Mouse (Mus musculus) embryo, embryonic 9.5 days (tissue): ENCODE data around the gene Npr1.

Source experiments
- DNase-seq: peaks from one replicate; pipeline ENCODE4 v3.0.0-alpha.2; 2017; ENCODE audit errors: extremely low spot score

Npr1 gene

DNA sequence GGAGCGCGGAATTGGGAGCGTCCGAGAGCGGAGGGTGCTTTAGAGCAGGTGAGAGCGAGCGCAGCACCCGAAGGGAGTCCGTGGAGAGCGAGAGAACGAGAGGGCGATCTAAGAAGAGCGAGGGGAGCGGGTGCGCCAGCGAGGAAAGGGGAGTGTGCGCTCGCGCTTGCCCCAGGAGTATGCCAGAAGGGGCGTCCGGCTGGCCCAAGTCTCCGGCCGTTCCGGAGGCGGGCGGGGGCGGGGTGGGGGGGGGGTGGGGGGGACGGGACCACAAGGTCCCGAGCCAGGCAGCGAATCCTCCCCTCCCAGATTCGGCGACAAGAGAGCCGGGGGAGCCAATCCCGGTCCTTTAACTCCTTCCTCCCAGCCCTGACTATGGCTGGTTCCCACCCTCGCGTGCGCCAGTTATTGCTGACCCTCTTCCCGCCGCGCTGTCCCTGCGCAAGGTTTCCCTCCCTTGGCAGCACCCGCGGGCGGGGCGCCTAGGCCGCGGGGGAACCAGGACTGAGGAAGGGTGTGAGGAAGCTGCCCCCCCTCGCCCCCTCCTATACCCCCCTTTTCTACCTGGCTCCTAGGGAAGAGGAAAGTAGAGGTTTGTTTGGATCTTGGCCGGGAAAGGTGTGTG is at the start of gene Npr1:
Gene Npr1 (minus strand): TSS at position 181 of the 625 bp plus-strand sequence.
- peak; percentile 58 for DNase-seq

DNA sequence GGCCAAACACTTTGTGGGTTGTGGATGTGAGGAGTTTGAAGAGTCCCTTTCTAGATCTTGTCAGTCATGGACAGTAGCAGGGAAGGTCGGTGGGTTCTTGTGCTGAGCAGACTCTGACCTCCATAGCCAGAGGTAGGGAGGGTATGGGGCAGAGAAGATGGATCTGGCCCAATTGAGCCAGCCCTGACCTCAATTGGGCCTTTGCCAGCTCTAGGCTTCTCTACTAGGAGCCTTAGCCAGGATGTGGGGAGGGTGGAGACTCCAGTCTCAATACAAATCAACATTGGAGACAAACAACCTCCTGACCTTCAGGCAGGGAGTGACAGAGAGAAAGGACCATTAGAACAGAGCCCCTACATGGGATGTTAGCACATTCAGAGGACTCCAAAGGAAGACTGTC is 49.6 kb upstream of the Npr1 start:
- no peak for DNase-seq

DNA sequence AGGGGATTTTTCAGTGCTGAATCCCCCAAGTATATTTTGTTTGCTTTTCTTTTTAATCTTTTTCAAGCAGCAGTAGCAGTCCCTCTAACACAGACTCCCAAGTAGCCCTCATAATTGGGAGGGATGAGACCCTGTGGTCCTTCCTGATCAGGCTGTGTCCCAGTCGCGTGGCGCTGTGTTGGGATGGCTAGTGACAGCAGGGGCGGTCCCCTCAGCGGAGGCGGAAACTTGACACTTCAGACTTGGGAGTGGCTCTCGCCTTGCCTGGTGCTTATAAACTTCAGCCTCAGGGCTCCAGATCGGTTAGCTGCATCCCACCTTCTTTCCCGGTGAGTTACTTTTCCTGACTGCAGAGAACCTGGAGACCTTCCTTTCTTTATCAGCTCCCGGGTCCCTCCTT is 49.0 kb upstream of the Npr1 start:
- DNase-seq = peak; percentile 73

DNA sequence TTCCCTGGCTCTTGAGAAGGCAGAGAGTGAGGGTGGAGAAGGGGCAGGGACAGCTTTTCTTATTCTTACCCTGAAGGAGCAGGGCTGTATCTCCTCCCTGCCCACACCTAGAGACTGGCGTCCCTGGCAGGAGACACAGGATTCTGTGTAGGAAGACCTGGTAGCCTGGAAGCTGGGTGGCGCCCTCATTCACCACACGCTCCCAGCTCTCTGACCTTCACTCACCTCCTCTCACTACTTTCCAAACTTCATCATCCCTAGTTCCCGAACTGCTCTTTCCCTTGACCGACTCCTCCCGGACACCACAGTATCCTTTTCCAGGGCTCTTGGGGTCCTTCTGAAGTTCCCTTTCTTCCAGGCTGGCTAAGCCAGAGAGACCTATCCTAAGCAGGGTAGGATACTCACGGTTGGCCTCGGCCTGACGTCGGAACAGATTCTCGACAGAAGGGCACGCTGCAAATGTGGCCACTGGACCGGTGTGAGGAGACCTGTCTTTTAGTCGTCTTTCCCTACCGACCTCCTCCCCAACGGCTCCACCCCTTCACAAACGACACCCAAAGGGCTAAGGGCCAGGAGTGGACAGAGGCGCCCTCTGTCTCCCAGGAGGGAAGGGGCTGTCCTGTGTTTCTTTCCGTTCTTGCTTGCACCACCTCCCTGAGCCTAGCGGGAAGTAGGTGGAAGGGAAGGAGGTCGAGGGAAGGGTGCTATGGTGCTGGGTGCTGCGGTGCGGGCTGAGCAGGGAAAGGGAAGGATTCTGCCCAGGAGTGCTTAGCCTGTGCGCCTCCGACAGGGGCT is 48.3 kb upstream of the Npr1 start, which contains the start of the genes S100a1 and S100a13:
Gene S100a1 (minus strand): TSS at position 597 of the 795 bp plus-strand sequence.
Gene S100a13 (plus strand): TSS at position 640 of the 795 bp plus-strand sequence.
- peak; percentile 53 for DNase-seq

DNA sequence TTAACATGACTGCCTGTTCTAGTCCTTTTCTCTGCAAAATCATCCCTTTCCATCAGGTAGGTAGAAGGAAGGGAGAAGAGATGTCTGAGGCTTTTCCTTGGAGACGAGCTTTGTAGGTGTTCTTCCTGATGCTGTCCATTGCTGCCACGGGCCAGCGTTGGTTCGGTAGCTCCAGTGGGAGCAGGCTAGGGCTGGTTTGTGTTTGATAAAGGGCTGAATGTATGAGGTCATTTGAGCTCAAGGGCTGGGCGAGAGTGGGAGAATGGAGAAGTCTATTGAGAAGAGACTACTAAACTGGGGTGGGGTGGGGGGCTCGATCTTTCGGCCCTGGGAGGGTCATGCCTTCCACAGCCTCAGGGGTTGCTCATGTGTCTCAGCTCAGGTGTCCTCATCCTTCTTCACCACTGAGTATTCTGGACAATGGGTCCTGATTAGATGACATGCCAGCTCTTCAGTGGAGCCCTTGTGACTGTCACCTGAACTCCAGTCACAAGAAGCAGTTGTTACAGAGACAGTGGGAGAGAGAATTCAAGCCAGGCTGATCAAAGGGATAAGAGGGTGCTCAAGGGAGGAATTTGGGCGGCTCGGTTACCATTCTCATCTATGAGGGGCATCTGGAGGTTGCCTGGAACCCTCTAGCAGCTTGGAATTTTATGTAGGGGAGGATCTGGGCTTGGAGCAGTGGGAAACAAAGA is 47.4 kb upstream of the Npr1 start:
- DNase-seq = no peak

DNA sequence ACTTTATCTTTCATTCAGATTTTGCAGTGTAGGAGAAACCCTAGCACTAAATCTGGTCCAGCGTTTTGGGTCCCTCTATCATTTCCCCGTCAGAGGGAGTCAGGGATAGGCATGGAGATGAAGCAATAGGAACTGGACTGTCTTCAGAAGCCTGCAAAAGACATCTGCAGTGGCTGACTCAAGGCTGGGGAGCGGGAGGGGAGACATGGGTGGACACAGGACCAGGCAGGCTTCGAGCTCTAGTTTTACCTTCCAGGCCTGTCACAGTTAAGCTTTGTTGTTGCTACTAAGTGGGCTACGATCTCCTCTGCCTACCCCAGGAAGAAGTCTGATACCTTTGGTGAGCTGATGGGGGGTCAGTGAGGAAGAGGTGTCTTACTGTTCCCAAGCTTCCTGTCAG is 46.6 kb upstream of the Npr1 start:
- DNase-seq = no peak

DNA sequence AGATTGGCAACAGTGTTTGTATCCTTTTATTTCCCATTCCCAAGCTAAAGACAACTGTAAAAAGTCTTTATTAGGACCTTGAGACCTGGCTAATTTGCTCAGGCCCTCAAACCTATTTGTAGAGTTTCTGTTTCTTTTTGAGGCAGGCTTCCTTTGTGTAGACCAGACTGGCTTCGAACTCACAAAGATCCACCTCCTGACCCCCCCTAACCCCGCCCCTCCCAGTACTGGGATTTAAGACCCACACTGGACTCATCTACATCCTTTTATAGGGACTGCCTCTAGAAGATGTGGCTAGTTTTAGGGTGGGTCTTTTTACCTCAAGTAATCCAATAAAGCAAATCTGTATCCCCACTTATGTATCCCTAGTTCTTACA is 44.1 kb upstream of the Npr1 start:
- DNase-seq = no peak

DNA sequence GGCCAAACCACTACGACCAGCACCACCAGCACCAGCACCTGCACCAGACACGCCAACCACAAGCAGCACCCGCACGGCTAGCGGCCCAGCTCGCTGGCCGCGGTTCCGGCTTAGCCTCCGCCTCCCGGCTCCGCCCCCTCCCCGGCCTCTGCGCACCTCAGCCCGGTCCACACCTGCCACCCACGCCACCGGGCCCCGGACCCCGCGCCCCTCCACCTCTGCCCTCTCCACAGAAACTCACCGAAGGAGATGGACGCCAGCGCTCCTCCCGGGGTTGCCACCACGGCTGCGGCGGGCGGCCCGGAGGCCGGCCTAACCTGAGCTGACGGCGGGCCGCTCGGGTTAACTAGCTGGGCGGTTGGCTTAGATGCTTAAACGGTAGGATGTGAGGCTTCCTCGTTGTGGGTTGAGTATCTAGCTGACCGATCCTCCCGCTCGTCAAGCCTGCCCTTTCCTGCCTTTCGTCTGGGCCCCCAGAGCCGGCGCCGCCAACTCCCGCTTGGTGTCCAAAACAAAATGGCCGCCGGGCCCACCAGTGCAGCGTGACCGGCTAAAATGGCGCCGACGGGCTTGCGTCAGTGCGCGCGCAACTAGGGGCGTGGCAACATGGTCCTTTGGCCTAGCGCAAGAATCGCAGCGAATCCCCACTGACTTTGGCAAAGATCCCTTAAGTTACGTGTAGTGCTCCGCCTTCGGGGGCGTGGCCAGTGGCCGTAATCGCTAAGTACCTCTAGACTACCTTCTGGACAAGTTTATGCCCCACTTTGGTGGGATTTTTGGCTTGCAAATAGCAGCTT is 43.5 kb upstream of the Npr1 start, which contains the start of gene Chtop:
Gene Chtop (minus strand): TSS at position 549 of the 797 bp plus-strand sequence.
- peak; percentile 98 for DNase-seq

DNA sequence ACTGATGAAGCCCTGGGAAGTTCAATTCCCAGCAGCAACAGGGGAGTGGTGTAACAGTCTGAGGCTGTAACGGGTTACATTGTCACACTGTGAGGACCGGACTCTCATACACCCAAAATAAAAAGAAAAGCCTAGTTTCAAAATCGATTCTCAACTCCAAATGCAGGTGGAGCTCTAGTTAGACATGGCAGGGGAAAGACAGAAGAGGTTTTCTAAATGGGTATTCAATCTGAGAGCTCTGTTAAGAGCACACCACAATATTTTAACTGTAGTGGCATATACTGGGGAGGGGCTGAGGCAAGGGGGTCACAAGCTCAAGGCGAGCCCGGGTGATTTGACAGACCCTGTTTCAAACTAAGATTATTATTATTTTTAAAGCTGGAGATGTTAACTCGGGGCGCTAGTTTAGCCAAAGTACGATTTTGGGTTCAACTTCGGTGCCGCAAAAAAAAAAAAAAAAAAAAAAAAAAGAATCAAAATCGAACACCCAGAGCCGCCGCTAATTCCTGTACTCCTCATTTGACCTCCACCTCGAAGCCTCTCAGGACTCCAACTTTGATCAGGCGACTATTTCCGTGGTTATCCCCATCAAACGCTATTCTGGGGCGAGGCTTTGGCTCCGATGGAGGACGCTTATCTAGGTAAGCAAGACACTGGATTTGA is 42.8 kb upstream of the Npr1 start:
- DNase-seq = no peak

DNA sequence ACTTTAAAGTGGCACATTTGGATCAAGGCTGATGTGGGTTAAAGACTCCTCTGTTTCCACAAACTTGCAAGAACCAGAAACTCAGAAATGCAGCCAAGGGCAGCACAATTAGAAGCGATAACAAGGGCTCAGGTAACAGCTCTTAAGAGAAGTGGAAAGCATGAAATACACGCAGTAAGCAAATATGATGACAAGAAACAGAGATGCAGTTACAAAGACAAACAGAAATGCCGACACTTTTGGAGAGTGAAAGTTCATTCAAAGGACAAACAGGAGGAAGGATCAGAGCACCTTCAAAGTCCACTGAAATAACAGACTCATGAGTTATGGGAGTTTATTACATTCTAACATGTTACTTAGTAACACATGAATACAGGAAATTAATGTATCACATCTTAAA is 40.7 kb upstream of the Npr1 start:
- no peak for DNase-seq

DNA sequence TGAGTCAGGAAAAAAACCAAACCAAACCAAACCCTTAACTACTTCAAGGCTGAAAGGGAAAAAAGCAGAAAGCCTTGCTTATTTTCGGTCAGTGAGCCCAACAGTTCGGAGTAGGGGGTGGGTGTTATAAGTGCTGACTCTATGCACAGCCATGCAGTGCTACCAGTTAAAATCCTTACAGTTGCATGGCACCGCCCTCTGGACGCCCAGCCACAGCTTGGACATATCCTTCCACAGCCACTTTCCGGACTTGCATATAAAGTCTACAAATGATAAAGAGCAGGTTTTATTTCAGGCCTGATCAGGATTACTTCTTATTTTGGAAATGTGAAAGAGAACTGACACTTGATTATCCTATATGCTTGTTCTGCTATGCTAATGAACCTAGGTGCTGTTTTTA is 39.5 kb upstream of the Npr1 start:
- no peak for DNase-seq

DNA sequence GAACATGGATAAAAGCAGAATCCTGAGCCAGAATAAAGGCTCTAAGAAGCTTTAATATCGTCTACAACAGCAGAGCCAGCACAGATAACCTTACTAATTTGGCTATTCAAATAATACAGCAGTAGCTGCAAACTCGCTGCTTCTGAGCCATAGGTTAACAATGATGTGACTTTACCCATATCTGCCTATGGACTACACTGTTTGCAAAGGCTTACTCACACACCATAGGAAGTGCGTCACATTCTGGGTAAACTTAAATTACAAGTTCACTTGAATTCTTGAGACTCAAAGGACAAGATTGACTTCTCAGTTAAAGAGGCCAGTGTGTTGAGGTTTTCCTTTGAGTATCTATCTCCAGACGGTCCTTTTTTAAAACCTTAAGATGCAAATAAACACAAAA is 37.8 kb upstream of the Npr1 start:
- DNase-seq = no peak

DNA sequence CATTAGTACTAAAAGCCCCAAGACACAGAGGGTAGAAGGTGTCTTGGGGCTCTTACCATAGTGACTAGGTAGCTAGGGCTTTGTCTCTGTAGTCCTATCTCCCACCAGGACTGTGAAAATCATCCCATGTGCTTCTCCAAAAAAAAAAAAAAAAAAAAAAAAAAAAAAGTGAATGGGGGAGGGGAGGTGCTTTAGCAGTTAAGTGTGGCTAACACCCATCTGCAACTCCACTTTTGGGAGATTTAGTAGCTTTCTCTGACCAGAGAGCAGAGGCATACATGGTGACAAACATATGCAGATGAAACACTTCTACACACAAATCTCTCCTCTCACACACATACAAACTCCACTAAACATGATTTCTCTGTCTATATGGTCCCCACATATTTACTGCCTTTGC is 31.9 kb upstream of the Npr1 start:
- no peak for DNase-seq

DNA sequence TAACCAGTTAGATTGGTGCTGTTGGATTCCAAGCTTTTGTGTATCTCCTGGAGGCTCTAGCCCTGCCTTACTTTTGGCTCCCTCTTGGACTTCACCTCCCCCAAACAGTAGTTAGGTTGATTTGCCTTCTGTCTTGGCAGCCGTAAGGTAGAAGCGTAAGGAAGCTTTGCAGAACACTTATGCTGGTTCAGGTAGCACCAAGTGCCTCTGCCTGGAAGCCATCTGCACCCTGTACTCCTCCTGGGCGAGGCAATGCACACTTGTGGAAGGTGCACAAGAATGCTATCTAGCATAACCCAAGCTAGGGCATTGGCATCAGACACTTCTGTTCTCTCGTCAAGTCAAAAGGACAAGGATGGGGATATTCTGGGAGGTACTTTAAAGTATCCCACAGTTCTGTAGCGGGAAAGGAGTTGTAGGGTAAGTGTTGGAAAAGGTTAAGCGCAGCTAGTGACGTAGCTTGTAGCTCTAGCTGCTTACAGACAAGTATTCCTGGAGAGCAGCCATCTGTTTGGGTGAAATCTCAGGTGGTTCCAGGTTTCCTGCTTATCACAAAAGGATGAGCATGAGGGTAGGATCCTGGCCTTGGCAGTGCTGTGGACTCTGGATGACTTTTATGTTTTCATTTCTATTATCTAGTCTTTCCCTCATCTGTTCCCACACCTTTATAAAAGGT is 30.3 kb upstream of the Npr1 start:
- DNase-seq = no peak

DNA sequence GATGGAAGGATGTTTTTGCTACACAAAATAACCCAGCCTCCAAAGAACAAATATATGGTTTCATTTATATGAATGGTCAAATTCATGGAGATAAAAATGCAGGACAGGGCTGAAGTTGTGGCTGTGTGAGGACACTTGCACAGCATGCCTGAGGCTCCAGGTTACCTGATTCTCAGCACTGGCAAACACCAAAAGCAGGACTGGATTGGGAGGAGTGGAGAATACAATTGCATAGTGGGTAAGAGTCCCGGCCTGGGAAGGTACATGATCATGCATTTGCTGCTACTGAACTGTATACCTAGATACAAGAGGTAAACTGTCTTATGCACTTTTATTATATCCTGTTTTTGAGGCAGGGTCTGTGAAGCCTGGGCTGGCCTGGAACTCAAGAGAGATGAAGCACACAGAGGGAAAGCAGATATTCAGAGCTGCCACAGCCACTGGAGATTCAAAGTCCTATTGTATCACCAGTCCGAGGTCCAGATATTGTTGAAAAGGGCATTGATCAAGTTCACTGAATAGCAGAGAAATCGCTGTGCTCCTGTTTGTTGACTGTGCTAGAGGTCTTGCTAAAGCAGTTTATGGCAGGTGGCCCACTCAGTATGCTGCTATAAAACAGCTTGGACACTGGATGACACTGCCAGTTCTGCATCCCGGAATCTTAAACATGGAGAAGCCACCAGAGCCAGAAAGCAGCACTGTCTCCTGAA is 28.3 kb upstream of the Npr1 start:
- no peak for DNase-seq

DNA sequence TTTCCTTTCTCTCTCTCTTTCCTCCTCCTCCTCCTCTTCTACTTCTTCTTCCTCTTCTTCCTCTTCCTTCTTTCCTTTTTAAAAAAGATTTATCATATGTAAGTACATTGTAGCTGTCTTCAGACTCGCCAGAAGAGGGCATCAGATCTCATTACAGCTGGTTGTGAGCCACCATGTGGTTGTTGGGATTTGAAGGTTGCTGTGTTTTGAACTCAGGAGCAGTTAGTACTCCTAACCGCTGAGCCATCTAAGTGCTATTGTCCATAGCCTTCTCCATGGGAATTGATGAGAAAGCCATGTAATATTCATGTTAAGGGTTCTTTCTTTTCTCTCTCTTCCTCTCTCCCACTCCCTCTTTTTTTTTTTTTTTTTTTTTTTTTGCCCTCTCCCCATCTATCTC is 25.7 kb upstream of the Npr1 start:
- DNase-seq = no peak

DNA sequence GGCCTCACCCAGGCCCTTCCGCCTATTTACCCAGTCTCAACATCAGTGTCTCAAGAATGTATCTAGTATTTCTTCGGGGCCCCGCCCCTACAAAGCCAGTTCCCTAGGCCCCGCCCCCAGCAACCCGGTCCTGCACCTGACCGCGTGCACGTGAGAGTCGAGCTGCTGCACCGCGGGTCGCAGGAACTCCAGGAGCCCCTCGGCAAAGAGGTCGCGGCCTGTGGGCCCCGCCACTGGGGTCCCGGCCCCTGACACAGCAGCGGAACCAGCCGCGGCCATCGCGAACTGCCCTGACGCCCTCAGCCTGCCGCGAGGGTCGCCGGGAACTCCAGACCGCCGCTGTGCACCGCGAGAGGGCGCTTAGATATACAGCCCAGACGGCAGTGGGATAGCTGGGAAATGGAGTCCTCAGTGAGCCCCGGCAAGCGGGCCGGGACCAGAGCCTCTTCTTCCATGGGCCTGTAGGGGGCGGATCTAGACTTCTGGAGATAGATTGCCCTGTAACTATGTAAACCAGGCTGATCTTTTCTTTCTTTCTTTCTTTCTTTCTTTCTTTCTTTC is 25.1 kb upstream of the Npr1 start, which contains the start of gene Snapin:
Gene Snapin (minus strand): TSS at position 338 of the 561 bp plus-strand sequence.
- peak; percentile 97 for DNase-seq

DNA sequence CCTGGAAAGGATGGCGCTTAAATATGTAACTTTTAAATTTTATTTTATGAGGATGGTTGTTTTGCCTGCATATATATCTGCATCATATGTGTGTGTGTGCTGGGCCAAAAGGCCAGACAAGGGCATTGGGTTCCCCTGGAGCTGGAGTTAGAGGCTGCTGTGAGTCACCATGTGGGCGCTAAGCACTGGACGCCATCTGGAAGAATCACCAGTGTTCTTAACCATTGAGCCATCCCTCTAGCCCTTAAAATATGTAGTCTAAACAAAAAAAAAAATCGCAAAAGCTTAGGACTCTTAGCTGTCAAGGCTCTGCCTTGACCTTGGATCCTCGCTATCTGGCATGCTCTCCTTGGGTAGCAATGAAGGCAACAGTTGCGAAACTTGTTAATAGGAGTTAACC is 22.9 kb upstream of the Npr1 start:
- no peak for DNase-seq

DNA sequence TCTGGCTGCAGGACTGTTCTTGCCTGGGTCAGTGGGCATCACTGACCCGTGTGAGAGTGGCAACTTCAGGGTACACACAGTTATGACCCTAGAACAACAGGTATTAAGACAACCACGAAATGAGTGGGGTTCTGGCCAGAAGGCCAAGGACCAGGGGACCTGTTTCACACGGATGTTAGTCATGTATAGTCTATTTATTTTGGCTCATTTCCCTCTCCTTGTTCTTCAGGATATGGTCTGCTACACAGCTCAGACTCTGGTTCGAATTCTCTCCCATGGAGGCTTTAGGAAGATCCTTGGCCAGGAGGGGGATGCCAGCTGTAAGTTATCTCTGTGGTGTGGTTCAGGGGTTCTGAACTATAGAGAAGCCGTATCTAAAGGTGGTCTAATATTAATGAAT is 21.3 kb upstream of the Npr1 start:
- DNase-seq = no peak
